Mouse (Mus musculus): ENCODE measurements at regions not wholly inside any gene's neighbourhood (a gene's known extent, or its start where the extent isn't known, plus 50 kb on each side); places are given as distances from the start of the nearest gene placed in this dataset.

GRCm38 (mm10) chr1:90343492-90343891 is 139.7 kb downstream of the Ackr3 start:
- in situ Hi-C loops (cut with MboI, MseI), result no loop called here

- in situ Hi-C loops (cut with MboI, MseI), result no loop called here
Observed at GRCm38 (mm10) chr1:90347032-90347431, 143.3 kb downstream of the Ackr3 start.

GRCm38 (mm10) chr1:90349611-90350010 is 145.8 kb downstream of the Ackr3 start:
- in situ Hi-C loops (cut with MboI, MseI), result no loop called here

- in situ Hi-C loops (cut with MboI, MseI), result no loop called here
Observed at GRCm38 (mm10) chr1:90353325-90353724, 149.5 kb downstream of the Ackr3 start.

GRCm38 (mm10) chr1:90356567-90356966 is 152.8 kb downstream of the Ackr3 start:
- in situ Hi-C loops (cut with MboI, MseI), result no loop called here

GRCm38 (mm10) chr1:90357391-90357790 is 153.6 kb downstream of the Ackr3 start:
- in situ Hi-C loops (cut with MboI, MseI), result no loop called here

- in situ Hi-C loops (cut with MboI, MseI), result no loop called here
Observed at GRCm38 (mm10) chr1:90358971-90359370, 155.2 kb downstream of the Ackr3 start.

- in situ Hi-C loops (cut with MboI, MseI), result no loop called here
Observed at GRCm38 (mm10) chr1:90360065-90360464, 156.3 kb downstream of the Ackr3 start.

- in situ Hi-C loops (cut with MboI, MseI), result no loop called here
Observed at GRCm38 (mm10) chr1:90364444-90364843, 160.7 kb downstream of the Ackr3 start.

- in situ Hi-C loops (cut with MboI, MseI), result no loop called here
Observed at GRCm38 (mm10) chr1:90368581-90368980, 164.8 kb downstream of the Ackr3 start.

GRCm38 (mm10) chr1:90369287-90369686 is 165.5 kb downstream of the Ackr3 start:
- in situ Hi-C loops (cut with MboI, MseI), result no loop called here

GRCm38 (mm10) chr1:90370766-90371165 is 167.0 kb downstream of the Ackr3 start:
- in situ Hi-C loops (cut with MboI, MseI), result no loop called here

- in situ Hi-C loops (cut with MboI, MseI), result no loop called here
Observed at GRCm38 (mm10) chr1:90373001-90373400, 169.2 kb downstream of the Ackr3 start.

GRCm38 (mm10) chr1:90374517-90374916 is 170.7 kb downstream of the Ackr3 start:
- in situ Hi-C loops (cut with MboI, MseI), result no loop called here

GRCm38 (mm10) chr1:90380034-90380705 is 176.4 kb downstream of the Ackr3 start:
- in situ Hi-C loops (cut with MboI, MseI), result no loop called here

GRCm38 (mm10) chr1:90382941-90383470 is 179.2 kb downstream of the Ackr3 start:
- in situ Hi-C loops (cut with MboI, MseI), result no loop called here

GRCm38 (mm10) chr1:90385024-90385423 is 181.2 kb downstream of the Ackr3 start:
- in situ Hi-C loops (cut with MboI, MseI), result no loop called here

- in situ Hi-C loops (cut with MboI, MseI), result no loop called here
Observed at GRCm38 (mm10) chr1:90386792-90387191, 183.0 kb downstream of the Ackr3 start.

- in situ Hi-C loops (cut with MboI, MseI), result no loop called here
Observed at GRCm38 (mm10) chr1:90390422-90390821, 186.6 kb downstream of the Ackr3 start.

- in situ Hi-C loops (cut with MboI, MseI), result no loop called here
Observed at GRCm38 (mm10) chr1:90393861-90394260, 190.1 kb downstream of the Ackr3 start.

- in situ Hi-C loops (cut with MboI, MseI), result no loop called here
Observed at GRCm38 (mm10) chr1:90395331-90396016, 191.7 kb downstream of the Ackr3 start.

- in situ Hi-C loops (cut with MboI, MseI), result no loop called here
Observed at GRCm38 (mm10) chr1:90396660-90397059, 192.9 kb downstream of the Ackr3 start.

GRCm38 (mm10) chr1:90397355-90397754 is 193.6 kb downstream of the Ackr3 start:
- in situ Hi-C loops (cut with MboI, MseI), result no loop called here
